Mouse (Mus musculus): ENCODE data around the gene Klhl26. TPM values are rescaled to one million over a fixed set of nuclear protein-coding genes. Genes with fewer than 3 reads are reported as not detected.
A peak's percentile ranks its signal among the peaks of the same experiment; 100 is the strongest.
"Not testable (repeated sequence)": the region's sequence is repeated elsewhere in the genome, so short reads cannot be mapped to it uniquely, and the experiment has no call there.

Gene Klhl26
- total RNA-seq (2021), result 1 to 10 TPM; 8.1 to 10.0 TPM
- long read RNA-seq, experiment 1, transcript Klhl26-201 (3 exons, 2,991 nt), result major isoform, 8 of 20 reads
- long read RNA-seq, experiment 1, partial matches to known transcripts, result 0 of 20 reads
- long read RNA-seq, experiment 1, other reads (novel, unspliced or antisense), result 7 of 20 reads
- long read RNA-seq, experiment 2, transcript Klhl26-201 (3 exons, 2,991 nt), result major isoform, 5 of 21 reads
- long read RNA-seq, experiment 2, partial matches to known transcripts, result 2 of 21 reads
- long read RNA-seq, experiment 2, other reads (novel, unspliced or antisense), result 10 of 21 reads

GRCm38 (mm10) chr8:70476333-70477268 is at the start of gene Klhl26:
TSS of gene Klhl26 (minus strand) at chr8:70476968.
- DNase-seq (ENCODE audit: low spot score in 2 of 2), result peak; percentile 82 to 93

DNA sequence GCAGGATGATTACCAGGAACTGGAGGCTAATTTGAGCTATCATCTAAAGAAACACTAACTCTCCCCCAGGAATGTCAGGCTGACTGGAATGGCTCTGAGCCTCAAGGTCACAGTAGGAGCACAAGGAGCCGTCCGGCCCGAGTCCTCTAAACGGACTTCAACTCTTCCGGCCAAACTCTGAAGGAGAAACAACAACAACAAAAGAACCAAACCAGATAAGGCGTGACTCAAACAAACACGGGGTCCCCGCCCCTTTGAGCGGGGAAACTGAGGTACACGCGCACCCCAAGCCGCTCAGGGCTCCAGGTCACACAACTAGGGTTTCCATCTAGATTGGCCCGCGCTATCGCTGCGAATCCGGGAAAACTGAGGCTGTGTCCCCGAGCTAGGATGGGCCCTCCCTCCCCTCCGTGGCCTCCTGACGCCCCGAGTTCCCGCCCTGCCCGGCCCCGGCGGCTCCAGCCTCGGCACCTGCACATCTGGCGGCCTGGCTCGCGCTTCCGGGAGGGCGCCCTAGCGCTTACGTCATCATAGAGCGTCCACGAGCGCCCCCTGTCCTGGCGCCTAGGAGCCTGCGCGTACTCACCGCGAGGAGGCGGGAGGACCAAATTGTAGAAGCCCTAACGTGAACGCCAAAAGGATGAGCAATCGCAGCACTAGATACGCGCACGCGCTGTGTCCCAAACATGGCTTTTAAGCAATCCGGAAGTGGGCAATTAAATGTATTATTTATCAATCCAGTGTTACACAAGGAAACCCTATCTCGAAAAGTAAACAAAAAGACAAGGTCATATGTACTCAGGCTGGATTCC is 46.0 kb upstream of the Klhl26 start:
- DNase-seq (ENCODE audit: low spot score in 2 of 2), result peak; percentile 87 to 94

DNA sequence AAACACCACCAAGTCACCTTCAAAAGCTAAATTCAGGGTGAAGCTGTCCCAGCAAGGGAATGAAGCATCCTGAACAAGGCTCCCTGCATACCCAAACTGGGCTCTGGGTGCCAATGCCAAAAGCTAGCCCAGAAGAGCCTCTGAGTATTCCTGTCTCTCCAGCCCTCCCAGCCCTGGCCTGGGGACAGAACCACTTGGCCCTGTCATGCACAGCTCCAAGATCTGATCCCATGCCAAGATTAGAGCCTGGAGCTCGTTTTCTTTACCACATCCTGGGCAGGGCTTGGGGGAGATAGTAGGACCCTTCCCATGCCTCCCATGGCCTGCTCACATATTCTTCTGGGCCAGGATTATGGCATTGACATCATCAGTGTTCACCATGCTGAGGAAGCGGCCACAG is 42.8 kb upstream of the Klhl26 start:
- DNase-seq (ENCODE audit: low spot score in 2 of 2), result no peak

GRCm38 (mm10) chr8:70519043-70519442 is 42.3 kb upstream of the Klhl26 start:
- DNase-seq (ENCODE audit: low spot score in 2 of 2), result no peak

- no peak for DNase-seq (ENCODE audit: low spot score in 2 of 2)
Observed at GRCm38 (mm10) chr8:70517940-70518643, 41.3 kb upstream of the Klhl26 start.

DNA sequence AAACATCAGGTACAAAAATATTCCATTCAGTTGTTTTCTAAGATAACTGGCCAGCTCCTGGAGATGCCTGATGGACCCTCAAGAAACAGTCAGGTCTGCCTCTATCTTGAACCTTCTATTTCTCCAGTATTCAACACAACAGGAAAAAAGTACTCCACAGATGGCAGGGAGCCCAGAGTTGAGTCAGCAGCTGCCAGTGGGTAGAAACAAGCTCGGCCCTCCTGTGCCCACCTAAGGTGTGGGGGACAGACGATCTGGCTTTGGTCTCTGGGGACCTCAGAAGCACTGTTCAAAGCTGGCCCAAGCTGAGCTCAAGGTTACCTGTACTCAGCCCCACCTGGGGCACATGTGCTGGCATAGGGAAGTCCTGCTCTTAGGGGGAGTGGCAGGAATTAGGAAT is 36.7 kb upstream of the Klhl26 start:
- DNase-seq (ENCODE audit: low spot score in 2 of 2), result no peak

- DNase-seq (ENCODE audit: low spot score in 2 of 2), result no peak
Observed at GRCm38 (mm10) chr8:70512253-70512903, 35.6 kb upstream of the Klhl26 start.

- no peak for DNase-seq (ENCODE audit: low spot score in 2 of 2)
Observed at GRCm38 (mm10) chr8:70511770-70512169, 35.0 kb upstream of the Klhl26 start.

DNA sequence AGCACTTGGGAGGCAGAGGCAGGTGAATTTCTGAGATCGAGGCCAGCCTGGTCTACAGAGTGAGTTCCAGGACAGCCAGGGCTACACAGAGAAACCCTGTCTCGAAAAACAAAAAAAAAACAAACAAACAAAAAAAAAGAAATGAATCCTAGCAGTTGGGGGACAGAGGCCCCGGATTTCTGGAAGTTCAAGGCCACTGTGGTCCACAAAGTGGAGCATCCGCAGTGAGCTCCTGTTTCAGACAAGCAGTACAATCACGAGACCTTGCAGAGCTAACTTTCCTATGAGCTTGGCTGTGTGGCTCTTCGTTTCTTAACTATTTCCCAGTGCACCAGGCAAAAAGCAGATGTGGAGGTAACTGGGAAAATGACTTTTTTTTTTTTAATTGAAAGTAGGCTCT is 34.4 kb upstream of the Klhl26 start:
- not testable (repeated sequence) for DNase-seq (ENCODE audit: low spot score in 2 of 2)

- peak; percentile 95 to 97 for DNase-seq (ENCODE audit: low spot score in 2 of 2)
Observed at GRCm38 (mm10) chr8:70510228-70510915, 33.6 kb upstream of the Klhl26 start, which contains the start of gene Uba52. TSS of gene Uba52 (minus strand) at chr8:70510801.

DNA sequence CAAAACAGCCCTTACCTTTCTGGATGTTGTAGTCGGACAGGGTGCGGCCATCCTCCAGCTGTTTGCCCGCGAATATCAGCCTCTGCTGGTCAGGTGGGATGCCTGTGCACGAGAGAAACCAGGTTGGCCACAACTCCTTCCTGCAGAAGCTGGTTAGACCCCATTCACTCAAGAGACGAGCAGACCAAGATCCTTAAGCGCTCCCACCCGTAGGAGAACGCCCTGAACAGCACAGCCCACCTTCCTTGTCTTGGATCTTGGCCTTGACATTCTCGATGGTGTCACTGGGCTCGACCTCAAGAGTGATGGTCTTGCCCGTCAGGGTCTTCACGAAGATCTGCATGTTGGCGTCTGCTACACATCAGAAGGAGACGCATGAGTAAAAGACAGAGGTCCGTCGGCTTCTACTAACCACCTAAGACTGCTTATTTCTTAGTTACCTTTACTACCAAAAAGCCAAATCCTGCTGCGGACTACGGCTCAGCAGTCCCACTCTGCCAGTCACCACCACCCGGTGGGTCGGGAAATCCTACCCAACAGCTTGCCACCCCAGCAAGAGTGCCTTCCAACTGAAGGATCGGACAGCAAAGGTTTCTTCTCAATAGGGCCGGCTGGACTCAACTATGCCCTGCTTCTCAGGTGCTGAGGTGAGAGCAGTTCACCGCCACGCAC is 32.6 kb upstream of the Klhl26 start:
- DNase-seq (ENCODE audit: low spot score in 2 of 2), result no peak

GRCm38 (mm10) chr8:70507027-70507393 is 30.2 kb upstream of the Klhl26 start:
- no peak for DNase-seq (ENCODE audit: low spot score in 2 of 2)

DNA sequence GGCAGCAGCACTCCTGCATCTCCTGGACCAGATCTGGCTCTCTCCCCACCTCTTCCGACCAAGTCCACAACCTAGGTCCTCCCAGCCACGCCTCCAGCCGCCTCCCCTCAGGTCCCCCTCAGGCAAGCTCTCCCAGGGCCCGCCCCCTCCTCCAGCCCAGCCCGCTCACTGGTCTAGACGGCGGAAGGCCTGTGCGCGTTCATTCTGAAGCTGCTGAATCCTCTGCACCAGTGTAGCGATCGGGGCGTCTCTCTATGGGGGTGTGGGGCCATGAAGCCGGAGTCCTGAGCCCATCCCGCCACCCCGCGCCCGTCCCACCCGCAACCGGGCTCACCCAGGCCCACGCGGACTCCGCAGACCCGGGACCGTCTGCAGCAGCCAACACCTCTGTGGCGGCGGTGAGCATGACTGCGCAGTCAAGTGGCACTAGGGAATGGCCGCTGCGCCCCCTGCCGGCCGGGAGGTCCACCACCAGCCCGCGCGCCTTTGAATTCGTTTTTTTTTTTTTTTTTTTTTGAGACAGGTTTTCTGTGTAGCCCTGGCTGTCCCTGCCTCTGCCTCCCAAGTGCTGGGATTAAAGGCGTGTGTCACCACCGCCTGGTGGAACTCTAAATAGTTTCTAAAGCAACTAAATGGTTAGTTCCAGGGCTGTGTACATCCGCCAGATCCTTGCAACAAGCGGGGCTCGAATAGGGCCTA is 29.7 kb upstream of the Klhl26 start, which contains the start of gene Rex1bd:
TSS of gene Rex1bd (minus strand) at position 425 of the 699 bp plus-strand sequence.
- DNase-seq (ENCODE audit: low spot score in 2 of 2), result peak; percentile 86 to 95

DNA sequence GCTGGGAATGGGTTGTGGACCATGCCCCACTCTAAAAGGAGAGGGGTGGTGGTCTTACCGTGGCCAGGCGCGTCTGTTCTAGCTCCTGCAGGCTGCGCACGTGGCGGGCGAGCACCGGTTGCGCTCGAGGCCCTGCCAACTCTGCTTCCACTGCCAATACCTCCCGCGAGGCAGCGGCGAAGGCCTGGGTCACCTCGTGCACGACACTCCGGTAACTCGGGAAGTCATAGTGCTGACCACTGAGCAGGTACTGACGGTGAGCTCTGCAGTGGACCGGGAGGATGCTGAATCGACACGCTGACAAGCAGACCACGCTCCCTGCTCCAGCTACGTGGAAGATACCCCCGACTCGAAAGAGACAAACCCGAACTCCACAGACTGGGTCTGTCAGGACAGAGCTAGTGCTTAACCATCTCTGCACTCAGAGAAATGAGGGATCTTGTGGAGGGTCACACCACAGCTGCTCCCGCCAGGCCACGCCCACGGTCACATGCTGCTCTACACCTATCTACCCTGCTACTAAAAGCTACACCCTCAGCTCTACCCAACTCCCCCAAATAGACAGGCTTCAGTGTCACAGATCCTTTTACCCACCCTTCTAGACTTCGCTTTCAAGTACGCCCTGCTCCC is 29.0 kb upstream of the Klhl26 start:
- no peak for DNase-seq (ENCODE audit: low spot score in 2 of 2)

GRCm38 (mm10) chr8:70504851-70505250 is 28.1 kb upstream of the Klhl26 start:
- DNase-seq (ENCODE audit: low spot score in 2 of 2), result peak in 1 of 2 experiments; percentile 80

- peak; percentile 74 to 82 for DNase-seq (ENCODE audit: low spot score in 2 of 2)
Observed at GRCm38 (mm10) chr8:70504291-70504716, 27.5 kb upstream of the Klhl26 start.

DNA sequence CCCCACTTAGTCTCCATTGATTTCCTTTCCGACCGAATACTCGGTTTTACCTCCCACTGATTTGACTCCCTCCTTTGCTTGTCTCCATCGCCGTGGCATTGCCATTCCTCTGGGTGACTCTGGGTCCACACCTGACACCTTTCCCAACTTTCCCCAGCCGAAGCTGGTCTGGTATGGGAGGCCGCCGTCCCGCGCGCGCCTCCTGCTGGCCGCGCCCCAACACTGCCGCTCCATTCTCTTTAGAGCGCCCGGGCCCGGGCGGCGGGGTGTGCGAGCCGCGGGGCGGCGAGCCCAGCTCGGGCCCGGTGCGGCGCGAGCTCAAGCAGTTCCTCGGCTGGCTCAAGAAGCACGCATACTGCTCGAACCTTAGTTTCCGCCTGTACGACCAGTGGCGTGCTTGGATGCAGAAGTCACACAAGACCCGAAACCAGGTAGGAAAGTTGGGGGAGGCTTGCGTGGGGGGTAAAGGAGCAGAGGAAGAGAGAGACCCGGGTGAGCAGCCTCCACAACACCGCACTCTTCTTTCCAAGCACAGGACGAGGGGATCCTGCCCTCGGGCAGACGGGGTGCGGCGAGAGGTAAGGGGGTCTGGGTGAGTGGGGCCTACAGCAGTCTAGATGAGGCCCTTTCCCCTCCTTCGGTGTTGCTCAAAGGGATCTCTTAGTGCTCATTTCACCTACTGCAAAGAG is 26.4 kb upstream of the Klhl26 start:
- DNase-seq (ENCODE audit: low spot score in 2 of 2), result peak; percentile 73 to 77
